Mouse (Mus musculus) embryonic facial prominence, embryonic 15.5 days (tissue): ENCODE measurements around the gene Ccdc103. TPM values are rescaled to one million over a fixed set of nuclear protein-coding genes. Genes with fewer than 3 reads are reported as not detected.
A peak's percentile ranks its signal among the peaks of the same experiment; 100 is the strongest.

Experiments
- ATAC-seq: fragments of 200-750 bp; cut with Nextera tagmentation; 2 replicates; pipeline ENCODE4 v1.8.0; 2017; ENCODE audit warnings: low read depth, moderate TSS enrichment; ENCODE audit not compliant: insufficient number of reproducible peaks, low FRiP score, low TSS enrichment
- H3K27ac ChIP-seq: fragments of 300-500 bp; sonication (generic); replicated peaks from 2 replicates; pipeline ENCODE4 v1.5.1; 2015; ENCODE audit warnings: mild to moderate bottlenecking, inconsistent platforms
- H3K27me3 ChIP-seq: fragments of 300-500 bp; sonication (generic); 2 replicates; pipeline ENCODE4 v1.6.1; 2015; ENCODE audit warnings: inconsistent platforms
- H3K36me3 ChIP-seq: fragments of 300-500 bp; sonication (generic); 2 replicates; pipeline ENCODE4 v1.6.1; 2015; ENCODE audit warnings: mild to moderate bottlenecking, inconsistent platforms
- H3K4me1 ChIP-seq: fragments of 300-500 bp; sonication (generic); 2 replicates; pipeline ENCODE4 v1.6.1; 2015; ENCODE audit warnings: inconsistent platforms
- H3K4me2 ChIP-seq: fragments of 300-500 bp; sonication (generic); replicated peaks from 2 replicates; pipeline ENCODE4 v1.6.1; 2015; ENCODE audit warnings: mild to moderate bottlenecking, inconsistent platforms
- H3K4me3 ChIP-seq: fragments of 300-500 bp; sonication (generic); replicated peaks from 2 replicates; pipeline ENCODE4 v1.5.1; 2015; ENCODE audit warnings: mild to moderate bottlenecking, inconsistent platforms
- H3K9ac ChIP-seq: fragments of 300-500 bp; sonication (generic); 2 replicates; pipeline ENCODE4 v1.6.1; 2015; ENCODE audit warnings: inconsistent platforms
- H3K9me3 ChIP-seq: fragments of 300-500 bp; sonication (generic); replicated peaks from 2 replicates; pipeline ENCODE4 v1.6.1; 2016; ENCODE audit warnings: inconsistent platforms
- WGBS: fragments of 180-500 bp; shearing (Covaris S2); methylation state at CpG from one replicate; pipeline ENCODE4 v1.1.7; 2015; 5-methylcytosine and 5-hydroxymethylcytosine counted together
- polyA plus RNA-seq: library from polyadenylated mRNA; unstranded; fragments of >200 nt; fragmentation: Nextera tagmentation; extraction: Ambion mirVana; gene quantifications from 2 replicates; pipeline ENCODE4 v1.2.1, GENCODE M21; 2015

The Ccdc103 gene
- polyA plus RNA-seq, 1 experiment from 2014 or later, result 5.5 TPM

DNA sequence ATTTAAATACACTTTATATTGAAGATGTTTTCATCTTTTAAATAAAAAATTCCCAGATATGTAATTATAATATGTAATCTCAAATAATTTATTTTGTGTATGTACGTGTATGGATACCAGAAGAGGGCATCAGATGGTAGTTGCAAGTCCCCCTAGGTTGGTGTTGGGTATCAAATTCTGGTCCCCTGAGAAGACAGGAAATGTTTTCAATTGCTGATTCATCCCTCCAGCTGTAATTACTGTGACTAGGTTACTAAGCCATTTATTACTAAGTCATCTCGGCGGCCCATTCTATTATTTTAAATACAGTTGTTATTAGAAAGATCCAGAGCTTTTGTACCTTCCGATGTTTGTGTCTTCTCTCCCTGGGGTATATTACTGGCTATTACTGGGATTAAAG lies 37.1 kb downstream of the Ccdc103 start:
- H3K36me3 ChIP-seq, result peaks cover 21% of the 10 kb centered on the region
- WGBS, result 65% methylated on average over 4 of the region's 4 CpGs

DNA sequence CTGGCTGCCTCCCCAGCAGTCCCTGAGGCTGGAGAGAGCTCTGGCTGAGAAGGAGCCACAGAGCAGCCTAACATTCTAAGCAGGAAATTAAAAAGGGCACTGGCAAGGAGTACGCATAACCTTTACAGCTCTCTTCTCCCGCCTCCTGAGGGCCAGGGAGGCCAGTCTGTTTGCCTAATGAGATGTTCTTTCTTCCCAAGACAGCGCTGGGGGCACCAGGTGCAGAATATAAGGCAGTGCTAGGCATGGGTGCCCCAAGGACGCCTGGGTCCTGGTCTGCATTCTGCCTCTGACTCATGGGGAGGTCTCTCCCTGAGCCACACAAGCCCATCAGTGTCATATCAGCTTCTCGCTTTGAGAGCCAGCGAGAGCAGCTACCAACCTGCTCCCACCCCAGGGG lies 40.5 kb downstream of the Ccdc103 start:
- Histone ChIP-seq H3K4me2 (no peak overlapping the region), H3K36me3 (no peaks in the 10 kb centered on the region), H3K27me3 (no peaks in the 10 kb centered on the region), H3K9me3 (no peaks in the 10 kb centered on the region), H3K27ac (no peak overlapping the region), H3K9ac (no peak overlapping the region), H3K4me3 (no peak overlapping the region), H3K4me1 (peaks cover 28% of the 10 kb centered on the region)
- 75% methylated on average over 6 of the region's 6 CpGs for WGBS
- ATAC-seq, result no peak

More for the DNA sequence above, 37.1 kb downstream of the Ccdc103 start:
- Histone ChIP-seq H3K4me2 (no peak overlapping the region), H3K4me3 (no peak overlapping the region), H3K9me3 (no peaks in the 10 kb centered on the region), H3K27ac (no peak overlapping the region), H3K9ac (no peak overlapping the region), H3K4me1 (peaks cover 19% of the 10 kb centered on the region), H3K27me3 (no peaks in the 10 kb centered on the region)
- no peak for ATAC-seq

GRCm38 (mm10) chr11:102924557-102925350 lies 43.8 kb downstream of the Ccdc103 start, which contains the start of gene Kif18b:
Kif18b (minus strand) TSS chr11:102925124.
- H3K36me3 ChIP-seq, result no peaks in the 10 kb centered on the region
- H3K27me3 ChIP-seq, result no peaks in the 10 kb centered on the region
- peak; percentile 92 for ATAC-seq
- H3K4me3 ChIP-seq, result peak within 1 kb of the TSS; percentile 79
- H3K4me1 ChIP-seq, result peaks cover 25% of the 10 kb centered on the region
- H3K4me2 ChIP-seq, result peak within 1 kb of the TSS; percentile 73
- peak within 1 kb of the TSS; percentile 45 for H3K9ac ChIP-seq
- H3K27ac ChIP-seq, result peak within 1 kb of the TSS; percentile 90
- WGBS, result under 1% methylated on average over 62 of the region's 62 CpGs
- H3K9me3 ChIP-seq, result no peaks in the 10 kb centered on the region

DNA sequence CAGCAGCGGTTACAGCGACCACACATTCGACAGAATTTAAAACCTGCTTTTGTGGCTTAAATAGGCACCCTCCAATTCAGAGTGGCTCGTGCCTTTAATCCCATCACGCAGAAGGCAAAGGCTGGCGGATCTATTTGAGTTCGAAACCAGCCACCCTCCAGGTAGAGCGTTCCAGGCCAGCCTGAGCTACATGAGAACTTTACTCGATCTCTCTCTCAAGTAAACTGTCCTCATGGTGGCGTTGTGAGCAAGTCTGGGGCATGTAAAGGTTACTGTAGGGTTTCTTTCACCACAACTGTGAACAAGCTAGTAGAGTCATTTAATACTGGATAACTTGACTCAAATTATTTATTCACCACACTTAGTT lies 44.3 kb downstream of the Ccdc103 start:
- peaks cover 25% of the 10 kb centered on the region for H3K4me1 ChIP-seq
- peak overlapping the region; percentile 79 for H3K4me3 ChIP-seq
- H3K4me2 ChIP-seq, result peak overlapping the region; percentile 73
- 1% methylated on average over 10 of the region's 10 CpGs for WGBS
- peak overlapping the region; percentile 45 for H3K9ac ChIP-seq
- no peaks in the 10 kb centered on the region for H3K36me3 ChIP-seq
- no peaks in the 10 kb centered on the region for H3K9me3 ChIP-seq
- no peaks in the 10 kb centered on the region for H3K27me3 ChIP-seq
- peak overlapping the region; percentile 90 for H3K27ac ChIP-seq
- no peak for ATAC-seq

DNA sequence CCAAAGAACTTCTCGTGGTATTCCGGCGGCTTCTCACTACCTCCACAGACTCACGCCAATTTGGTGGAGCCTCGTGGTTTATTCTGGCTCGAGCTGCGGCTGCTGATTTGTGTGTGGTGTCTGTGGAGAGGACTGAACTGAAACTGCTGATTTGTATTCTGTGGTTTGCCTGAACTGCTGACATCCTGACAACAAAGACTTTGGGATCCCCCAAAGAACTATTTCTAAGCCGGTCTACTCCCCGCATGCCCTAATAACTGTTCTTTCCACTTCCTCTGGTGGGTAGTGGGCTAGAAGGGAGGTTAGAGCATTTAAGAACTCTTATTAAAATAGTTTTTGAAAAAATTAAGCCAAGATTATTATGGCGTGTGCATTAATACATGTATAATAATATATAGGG lies 49.7 kb downstream of the Ccdc103 start:
- Histone ChIP-seq H3K9ac (no peak overlapping the region), H3K4me2 (no peak overlapping the region), H3K9me3 (no peaks in the 10 kb centered on the region), H3K27me3 (no peaks in the 10 kb centered on the region), H3K4me1 (no peaks in the 10 kb centered on the region), H3K27ac (no peak overlapping the region), H3K36me3 (no peaks in the 10 kb centered on the region), H3K4me3 (no peak overlapping the region)
- WGBS, result 82% methylated on average over 10 of the region's 10 CpGs
- ATAC-seq, result no peak

Other genes starting within 250 kb of the Ccdc103 start
- gene Meioc, start 217.5 kb upstream of the Ccdc103 start, polyA plus RNA-seq, result 0.58 and 0.80 TPM in 2 replicates
- gene Ccdc43, start 183.4 kb upstream of the Ccdc103 start, polyA plus RNA-seq, result 40.4 and 41.6 TPM in 2 replicates
- 7.1 and 7.8 TPM in 2 replicates for gene Adam11, start 119.8 kb upstream of the Ccdc103 start, polyA plus RNA-seq
- gene Gjc1, start 61.5 kb upstream of the Ccdc103 start, polyA plus RNA-seq, result 58.3 and 60.5 TPM in 2 replicates
- gene Higd1b, start 45.4 kb upstream of the Ccdc103 start, polyA plus RNA-seq, result 1.1 and 2.1 TPM in 2 replicates
- gene Eftud2, start 219 bp upstream of the Ccdc103 start, polyA plus RNA-seq, result 154 and 167 TPM in 2 replicates
- not detected in 2 replicates for gene Fam187a, start 4.0 kb downstream of the Ccdc103 start, polyA plus RNA-seq
- gene Gfap, start 19.7 kb downstream of the Ccdc103 start, polyA plus RNA-seq, result 0.39 and 0.51 TPM in 2 replicates
- 8.0 and 8.8 TPM in 2 replicates for gene Kif18b, start 43.9 kb downstream of the Ccdc103 start, polyA plus RNA-seq
- gene C1ql1, start 65.5 kb downstream of the Ccdc103 start, polyA plus RNA-seq, result 2.7 and 4.1 TPM in 2 replicates
- 49.5 and 52.9 TPM in 2 replicates for gene Nmt1, start 147.0 kb downstream of the Ccdc103 start, polyA plus RNA-seq
- 144 and 158 TPM in 2 replicates for gene Dcakd, start 147.1 kb downstream of the Ccdc103 start, polyA plus RNA-seq
- 7.6 and 9.0 TPM in 2 replicates for gene Plcd3, start 220.5 kb downstream of the Ccdc103 start, polyA plus RNA-seq
- 23.4 and 27.9 TPM in 2 replicates for gene Acbd4, start 220.5 kb downstream of the Ccdc103 start, polyA plus RNA-seq
- gene Hexim1, start 235.0 kb downstream of the Ccdc103 start, polyA plus RNA-seq, result 5.9 and 6.1 TPM in 2 replicates